Mouse (Mus musculus) neural tube, embryonic 10.5 days (tissue): ENCODE data around the gene Alppl2.

ENCODE experiments used
- DNase-seq: peaks from one replicate; pipeline ENCODE4 v3.0.0-alpha.2; 2017; ENCODE audit warnings: low spot score; ENCODE audit errors: extremely low spot score

Gene Alppl2

GRCm38 (mm10) chr1:87050700-87051099 is 39.0 kb downstream of the Alppl2 start:
- no peak for DNase-seq

DNA sequence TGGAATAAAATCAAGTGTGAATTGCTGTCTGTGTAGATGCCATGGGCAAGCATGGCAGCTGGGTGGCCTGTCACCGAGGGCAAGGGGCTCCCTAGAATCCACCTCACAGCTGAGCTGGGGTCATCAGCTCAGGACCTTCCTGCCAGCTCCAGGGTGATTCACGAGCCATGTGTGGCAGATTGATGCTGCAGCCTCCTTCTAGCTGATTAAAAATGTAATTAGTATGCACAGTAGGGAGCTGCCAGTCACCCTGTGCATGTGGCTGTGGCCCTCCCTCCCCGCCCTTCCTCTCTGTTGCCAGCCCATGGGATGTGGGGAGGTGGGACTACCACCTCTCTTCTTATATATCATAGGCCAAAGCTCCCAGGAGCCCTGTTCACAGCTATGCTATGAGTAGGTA is 39.7 kb downstream of the Alppl2 start:
- no peak for DNase-seq

DNA sequence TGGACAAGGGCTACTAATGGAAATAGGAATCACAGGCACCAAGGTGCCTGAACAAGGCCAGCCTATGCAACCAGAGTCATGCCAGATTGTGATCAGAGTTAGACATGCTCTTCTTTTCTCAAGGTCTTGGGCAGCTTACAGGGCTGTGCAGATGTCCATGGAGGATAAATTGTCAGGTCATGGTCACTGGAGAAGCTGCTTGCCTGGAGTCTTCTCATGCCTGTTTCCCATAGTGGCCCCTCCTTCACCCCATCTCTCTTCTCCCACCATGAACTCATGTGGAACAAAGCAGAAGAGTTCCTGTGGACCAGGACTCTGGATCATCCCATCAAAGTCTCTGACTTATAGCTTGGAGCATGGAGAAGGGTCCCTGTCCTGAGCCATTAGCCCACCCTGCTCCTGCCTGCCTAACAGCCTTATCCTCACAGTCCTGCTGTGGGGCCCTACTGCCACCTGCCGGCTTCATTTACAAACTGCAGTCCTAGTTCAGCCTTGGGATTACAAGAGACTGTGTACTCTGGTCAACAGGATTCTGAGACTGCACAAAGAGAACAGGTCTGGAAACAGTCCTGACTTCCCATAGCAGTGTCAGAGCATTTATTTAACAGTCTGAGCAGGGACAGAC is 47.8 kb downstream of the Alppl2 start:
- DNase-seq = peak; percentile 81

- peak; percentile 72 for DNase-seq
These were observed 48.6 kb downstream of the Alppl2 start for GRCm38 (mm10) chr1:87041119-87041518.

DNA sequence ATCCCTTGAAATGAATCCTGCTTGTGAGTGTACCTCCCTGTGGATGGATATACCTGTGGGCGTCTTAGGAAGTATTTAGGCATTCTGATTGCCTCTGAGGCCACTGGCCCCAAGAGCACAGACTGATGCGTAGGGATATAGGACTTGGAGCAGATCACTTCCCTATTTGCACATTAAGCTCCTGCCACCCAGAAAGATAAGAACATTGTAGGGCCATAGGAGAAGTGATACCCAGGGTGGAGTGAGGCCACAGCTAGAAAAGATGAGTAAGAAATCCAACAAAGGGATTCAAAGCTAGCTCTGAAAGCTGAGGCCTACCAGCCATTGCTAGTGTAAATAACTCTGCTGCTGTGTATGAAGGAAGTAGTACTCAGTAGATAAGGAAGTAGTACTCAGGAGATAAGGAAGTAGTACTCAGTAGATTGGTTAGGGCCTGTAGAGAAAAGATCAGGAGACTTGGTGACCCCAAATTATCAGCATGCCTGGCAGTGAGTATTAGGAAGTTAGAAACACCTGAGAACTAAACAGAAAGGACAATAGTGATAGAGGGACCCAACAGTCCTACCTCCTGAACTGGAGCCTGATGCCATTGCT is 51.2 kb downstream of the Alppl2 start:
- no peak for DNase-seq
